Mouse (Mus musculus): ENCODE measurements around the gene Rai1. TPM values are rescaled to one million over a fixed set of nuclear protein-coding genes. Genes with fewer than 3 reads are reported as not detected.

Rai1 gene
- total and polyA plus RNA-seq, 3 experiments = 6.6 to 22.6 (median 15.4) TPM

DNA sequence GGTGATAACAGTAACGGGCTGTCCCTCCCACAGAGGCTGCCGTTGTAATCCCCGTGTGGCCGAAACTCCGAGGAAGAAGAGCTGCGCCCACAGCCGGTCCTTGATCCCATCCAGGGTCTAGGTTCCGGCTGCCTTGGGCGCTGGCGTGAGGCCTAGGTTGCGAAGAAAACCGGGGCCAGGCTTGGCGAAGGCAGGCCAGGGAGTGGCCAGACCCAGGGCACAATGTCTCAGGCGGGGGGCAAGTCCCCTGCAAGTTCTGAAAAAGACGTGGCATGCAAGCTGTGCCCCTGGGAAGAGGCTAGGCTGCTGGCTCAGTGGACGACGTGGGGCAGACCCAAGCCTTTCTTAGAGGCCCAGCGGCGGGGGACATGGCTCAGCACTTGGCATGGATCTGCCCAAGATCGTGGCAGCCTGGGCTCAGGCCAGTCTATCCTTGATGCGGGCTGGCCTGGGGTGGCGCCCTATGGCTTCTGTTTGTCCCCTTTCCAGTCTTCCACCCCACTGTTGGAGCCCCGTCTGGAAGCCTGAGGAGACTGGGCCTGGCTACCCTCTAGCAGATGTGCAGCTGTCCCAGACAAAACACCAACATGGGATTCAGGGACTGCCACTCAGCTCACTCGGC, 93.3 kb downstream of the Rai1 start:
- Histone ChIP-seq H3K4me1 (ENCODE audit: control insufficient read depth in 1 of 2, insufficient read depth in 2 of 2) (peaks cover 5 to 18% of the 10 kb centered on the region in 2 experiments), H3K9ac (ENCODE audit: insufficient read depth, low read depth) (no peak overlapping the region), H3K4me3 (replicated peaks in 1 of 3; ENCODE audit: low read depth in 2 of 3, low read length in 2 of 3, poor library complexity in 1 of 3) (no peak overlapping the region), H3K4me2 (ENCODE audit: insufficient read depth, low read depth, poor library complexity, severe bottlenecking) (no peak overlapping the region), H3K27me3 (replicated peaks) (no peaks in the 10 kb centered on the region), H3K27ac (ENCODE audit: insufficient read depth, low read depth) (no peak overlapping the region), H3K79me2 (replicated peaks; ENCODE audit: control insufficient read depth, extremely low read depth, insufficient read depth, poor library complexity, severe bottlenecking) (no peaks in the 10 kb centered on the region), H3K9me3 (replicated peaks; ENCODE audit: low read length) (peaks cover 9% of the 10 kb centered on the region), H3K36me3 (replicated peaks in 1 of 2; ENCODE audit: control insufficient read depth in 1 of 2, insufficient read depth in 1 of 2, low read length in 1 of 2) (peaks cover 55 to 95% of the 10 kb centered on the region in 2 experiments)
- in situ Hi-C loops (cut with MboI; ENCODE audit: low pct_ligation_motif_present, low pct_unique_long_range_greater_than_20kb, low sequenced_read_pairs) (loop anchor here (5.0 kb wide), 2 partner anchors 104 to 219 kb away; partner anchors contain the start of genes Atpaf2 and Gid4), dilution Hi-C loops (cut with MboI; ENCODE audit: extremely low pct_ligation_motif_present, extremely low pct_unique_long_range_greater_than_20kb, low sequenced_read_pairs) (no loop called here)
- no peak for DNase-seq (ENCODE audit: extremely low read depth)
- TF ChIP-seq JUND (conservative IDR thresholded peaks at IDR 0.05; ENCODE audit: low read depth, low read length) (no peak), POLR2A (IDR thresholded peaks at IDR 0.05; ENCODE audit: low read depth, low read length) (0 out of 2 replicates have a peak, but pooled peaks have one; percentile 15)

DNA sequence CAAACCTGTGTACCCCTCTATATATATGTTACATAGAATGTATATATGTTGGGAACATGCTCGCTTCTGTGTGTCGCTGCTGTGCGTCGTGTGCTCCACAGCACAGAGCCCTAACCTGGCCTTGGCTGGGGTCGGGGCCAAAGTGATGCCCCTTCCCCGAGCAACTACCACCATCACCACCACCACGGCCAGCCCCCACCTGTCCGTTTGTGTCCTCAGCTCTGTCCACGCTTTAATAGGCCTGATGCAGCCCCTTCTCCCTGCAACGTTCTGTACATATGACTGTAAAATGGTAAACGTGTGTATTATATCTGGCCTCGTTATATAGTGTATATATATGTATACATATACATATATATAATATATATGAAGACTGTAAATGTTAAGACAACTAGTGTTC, 93.8 kb downstream of the Rai1 start:
- in situ Hi-C loops (cut with MboI; ENCODE audit: low pct_ligation_motif_present, low pct_unique_long_range_greater_than_20kb, low sequenced_read_pairs) = loop anchor here (5.0 kb wide), 2 partner anchors 104 to 219 kb away; partner anchors contain the start of genes Atpaf2 and Gid4
- dilution Hi-C loops (cut with MboI; ENCODE audit: extremely low pct_ligation_motif_present, extremely low pct_unique_long_range_greater_than_20kb, low sequenced_read_pairs) = no loop called here
- Histone ChIP-seq H3K27me3 (replicated peaks) (no peaks in the 10 kb centered on the region), H3K4me3 (replicated peaks in 1 of 3; ENCODE audit: low read depth in 2 of 3, low read length in 2 of 3, poor library complexity in 1 of 3) (no peak overlapping the region), H3K9ac (ENCODE audit: insufficient read depth, low read depth) (no peak overlapping the region), H3K36me3 (replicated peaks in 1 of 2; ENCODE audit: control insufficient read depth in 1 of 2, insufficient read depth in 1 of 2, low read length in 1 of 2) (peaks cover 61 to 97% of the 10 kb centered on the region in 2 experiments), H3K79me2 (replicated peaks; ENCODE audit: control insufficient read depth, extremely low read depth, insufficient read depth, poor library complexity, severe bottlenecking) (no peaks in the 10 kb centered on the region), H3K4me1 (ENCODE audit: control insufficient read depth in 1 of 2, insufficient read depth in 2 of 2) (peaks cover under 1 to 13% of the 10 kb centered on the region in 2 experiments), H3K27ac (ENCODE audit: insufficient read depth, low read depth) (no peak overlapping the region), H3K9me3 (replicated peaks; ENCODE audit: low read length) (peaks cover 9% of the 10 kb centered on the region), H3K4me2 (ENCODE audit: insufficient read depth, low read depth, poor library complexity, severe bottlenecking) (no peak overlapping the region)
- no peak for DNase-seq (ENCODE audit: extremely low read depth)
- TF ChIP-seq POLR2AphosphoS2 (IDR thresholded peaks at IDR 0.05; ENCODE audit: low read depth, low read length) = no peak
- no peak for TF ChIP-seq ZNF384 (IDR thresholded peaks at IDR 0.05; ENCODE audit: low read depth, low read length)
- TF ChIP-seq TCF12 (IDR thresholded peaks at IDR 0.05; ENCODE audit: low read depth, low read length) = no peak
- no peak for TF ChIP-seq POLR2A (IDR thresholded peaks at IDR 0.05; ENCODE audit: low read depth, low read length)
- TF ChIP-seq ETS1 (conservative IDR thresholded peaks at IDR 0.05; ENCODE audit: low read depth, low read length) = no peak
- TF ChIP-seq E2F4 (IDR thresholded peaks at IDR 0.05; ENCODE audit: insufficient replicate concordance, low read depth, low read length) = no peak
- TF ChIP-seq RCOR1 (conservative IDR thresholded peaks at IDR 0.05; ENCODE audit: low read depth, low read length) = no peak
- no peak for TF ChIP-seq MYC (IDR thresholded peaks at IDR 0.05; ENCODE audit: low read depth, low read length)
- TF ChIP-seq HCFC1 (IDR thresholded peaks at IDR 0.05; ENCODE audit: low read depth, low read length) = no peak
- TF ChIP-seq ZKSCAN1 (IDR thresholded peaks at IDR 0.05; ENCODE audit: borderline replicate concordance, low read depth, low read length) = no peak
- TF ChIP-seq MAX (IDR thresholded peaks at IDR 0.05; ENCODE audit: low read length) = no peak
- TF ChIP-seq NRF1 (IDR thresholded peaks at IDR 0.05; ENCODE audit: low read depth, low read length) = no peak
- no peak for TF ChIP-seq SIN3A (IDR thresholded peaks at IDR 0.05; ENCODE audit: low read length)
- no peak for TF ChIP-seq ZMIZ1 (IDR thresholded peaks at IDR 0.05; ENCODE audit: low read depth, low read length)
- no peak for TF ChIP-seq GABPA (IDR thresholded peaks at IDR 0.05; ENCODE audit: insufficient replicate concordance, low read depth, low read length)
- TF ChIP-seq JUND (conservative IDR thresholded peaks at IDR 0.05; ENCODE audit: low read depth, low read length) = no peak
- no peak for TF ChIP-seq ZC3H11A (IDR thresholded peaks at IDR 0.05; ENCODE audit: low read depth, low read length)
- TF ChIP-seq MAZ (IDR thresholded peaks at IDR 0.05; ENCODE audit: low read depth, low read length) = no peak

Data from CH12.LX (cell line).